In genomic region chr8:119798965-119799264, GRCm38 (mm10) we compare ENCODE assay signal across 8 mouse cellular contexts. TPM values are rescaled to one million over a fixed set of nuclear protein-coding genes. Genes with fewer than 3 reads are reported as not detected.
DNase-seq lines count a peak whose midpoint lies in the region; ATAC-seq and TF ChIP-seq lines count a peak whose summit lies in the region.

No protein-coding gene starts in this region.

- no peaks in the 10 kb centered on the region for H3K36me3 ChIP-seq in liver, embryonic 11.5 days (ENCODE audit: control insufficient read depth, insufficient read depth, low read length)
- H3K36me3 ChIP-seq in forebrain, embryonic 12.5 days (replicated peaks): no peaks in the 10 kb centered on the region
- no peaks in the 10 kb centered on the region for H3K36me3 ChIP-seq in intestine, embryonic 15.5 days
- no peaks in the 10 kb centered on the region for H3K36me3 ChIP-seq in midbrain, postnatal 0 days (ENCODE audit: insufficient read depth, low read length)

- H3K9ac ChIP-seq in liver, embryonic 11.5 days (ENCODE audit: low read depth, low read length): no peak overlapping the region
- H3K9ac ChIP-seq in forebrain, embryonic 12.5 days: 0 out of 2 replicates have a peak overlapping the region, but pooled peaks have one; percentile 8
- H3K9ac ChIP-seq in intestine, embryonic 15.5 days: no peak overlapping the region
- peak overlapping the region; percentile 44; the same call in 1 of the 2 replicates for H3K9ac ChIP-seq in midbrain, postnatal 0 days (replicated peaks; ENCODE audit: low read length, poor library complexity, severe bottlenecking)

- no peak for ATAC-seq in liver, embryonic 11.5 days (replicated peaks; ENCODE audit: low FRiP score)
- ATAC-seq in forebrain, embryonic 12.5 days (ENCODE audit: low FRiP score): no peak; the same call in 1 of the 2 replicates
- ATAC-seq in intestine, embryonic 15.5 days: peak; percentile 2; the same call in 1 of the 2 replicates
- no peak for ATAC-seq in midbrain, postnatal 0 days (ENCODE audit: low FRiP score)
- no peak for ATAC-seq in erythroblast, adult 5-6 weeks (replicated peaks; ENCODE audit: low FRiP score, poor library complexity, severe bottlenecking)

- peak overlapping the region; percentile 34; the same call in 1 of the 2 replicates for H3K4me2 ChIP-seq in liver, embryonic 11.5 days
- peak overlapping the region; percentile 35 for H3K4me2 ChIP-seq in forebrain, embryonic 12.5 days
- peak overlapping the region; percentile 40; the same call in 1 of the 2 replicates for H3K4me2 ChIP-seq in intestine, embryonic 15.5 days (replicated peaks)
- H3K4me2 ChIP-seq in midbrain, postnatal 0 days (ENCODE audit: low read depth, low read length, poor library complexity, severe bottlenecking): peak overlapping the region; percentile 37

- no peak for DNase-seq in liver, embryonic 11.5 days (ENCODE audit: low spot score)
- DNase-seq in liver: no peak
- no peak for DNase-seq in midbrain, postnatal 0 days (ENCODE audit: low spot score)
- DNase-seq in cerebellum, adult 11 months: no peak
- DNase-seq in cerebellum, postnatal 25 days: no peak

- no peak for TF ChIP-seq CTCF in midbrain, postnatal 0 days (IDR thresholded peaks at IDR 0.05)

- H3K4me3 ChIP-seq in liver, embryonic 11.5 days (ENCODE audit: low read depth, low read length): no peak overlapping the region
- H3K4me3 ChIP-seq in forebrain, embryonic 12.5 days (replicated peaks): no peak overlapping the region
- H3K4me3 ChIP-seq in intestine, embryonic 15.5 days (replicated peaks): no peak overlapping the region
- no peak overlapping the region for H3K4me3 ChIP-seq in midbrain, postnatal 0 days (ENCODE audit: low read depth, low read length)

- H3K4me1 ChIP-seq in liver, embryonic 11.5 days (replicated peaks; ENCODE audit: control insufficient read depth, insufficient read depth, low read length): peaks cover 3% of the 10 kb centered on the region
- H3K4me1 ChIP-seq in forebrain, embryonic 12.5 days: peaks cover 38% of the 10 kb centered on the region
- peaks cover 10% of the 10 kb centered on the region for H3K4me1 ChIP-seq in intestine, embryonic 15.5 days (replicated peaks)
- H3K4me1 ChIP-seq in midbrain, postnatal 0 days (ENCODE audit: insufficient read depth, low read length): peaks cover 20% of the 10 kb centered on the region

- no peak overlapping the region for H3K27ac ChIP-seq in liver, embryonic 11.5 days (ENCODE audit: low read depth, low read length)
- H3K27ac ChIP-seq in forebrain, embryonic 12.5 days: peak overlapping the region; percentile 82
- H3K27ac ChIP-seq in intestine, embryonic 15.5 days: no peak overlapping the region
- H3K27ac ChIP-seq in midbrain, postnatal 0 days (ENCODE audit: low read depth, low read length): peak overlapping the region; percentile 83

- H3K27me3 ChIP-seq in liver, embryonic 11.5 days (replicated peaks; ENCODE audit: control insufficient read depth, insufficient read depth, low read length): no peaks in the 10 kb centered on the region
- H3K27me3 ChIP-seq in forebrain, embryonic 12.5 days: no peaks in the 10 kb centered on the region
- no peaks in the 10 kb centered on the region for H3K27me3 ChIP-seq in intestine, embryonic 15.5 days (replicated peaks)
- H3K27me3 ChIP-seq in midbrain, postnatal 0 days (ENCODE audit: insufficient read depth, low read length): no peaks in the 10 kb centered on the region

- no peaks in the 10 kb centered on the region for H3K9me3 ChIP-seq in liver, embryonic 11.5 days (ENCODE audit: control insufficient read depth, low read length)
- H3K9me3 ChIP-seq in forebrain, embryonic 12.5 days: no peaks in the 10 kb centered on the region
- H3K9me3 ChIP-seq in intestine, embryonic 15.5 days: no peaks in the 10 kb centered on the region
- H3K9me3 ChIP-seq in midbrain, postnatal 0 days (ENCODE audit: low read length): no peaks in the 10 kb centered on the region

- WGBS in liver, embryonic 11.5 days: 68% methylated on average over 2 of the region's 2 CpGs
- WGBS in forebrain, embryonic 12.5 days: 59% methylated on average over 2 of the region's 2 CpGs
- 60% methylated on average over 2 of the region's 2 CpGs for WGBS in intestine, embryonic 15.5 days
- WGBS in midbrain, postnatal 0 days: 48% methylated on average over 2 of the region's 2 CpGs

RNA-seq across cellular contexts. Expression of gene Tldc1, which starts 20.7 kb away (rescaled TPM):
- polyA plus RNA-seq in liver, embryonic 11.5 days (2014; fragmentation: Nextera tagmentation; extraction: Ambion mirVana): 9.5 and 10.3 TPM in 2 replicates
- polyA plus RNA-seq in forebrain, embryonic 12.5 days (2016; fragmentation: Nextera tagmentation; extraction: Ambion mirVana): 10.9 and 12.7 TPM in 2 replicates
- 14.4 and 15.3 TPM in 2 replicates for polyA plus RNA-seq in intestine, embryonic 15.5 days (2015; fragmentation: Nextera tagmentation; extraction: Ambion mirVana)
- 18.5 and 20.4 TPM in 2 replicates for total RNA-seq in midbrain, postnatal 0 days (2014; rRNA removed)
- polyA plus RNA-seq in midbrain, postnatal 0 days (2015; fragmentation: Nextera tagmentation; extraction: Ambion mirVana): 6.7 and 7.4 TPM in 2 replicates
- total RNA-seq in erythroblast, adult 5-6 weeks (2015; ENCODE audit: low replicate concordance): 0.42 and 1.3 TPM in 2 replicates
- 1.4 TPM in 1 of 2 replicates, not detected in the other for total RNA-seq in erythroblast, adult 5-6 weeks (2017; ENCODE audit: low replicate concordance)

RNA-seq across cellular contexts. Expression of gene Cotl1, which starts 41.4 kb away (rescaled TPM):
- 132 and 155 TPM in 2 replicates for polyA plus RNA-seq in liver, embryonic 11.5 days (2014; fragmentation: Nextera tagmentation; extraction: Ambion mirVana)
- 148 and 282 TPM in 2 replicates for polyA plus RNA-seq in forebrain, embryonic 12.5 days (2016; fragmentation: Nextera tagmentation; extraction: Ambion mirVana)
- 152 and 167 TPM in 2 replicates for polyA plus RNA-seq in intestine, embryonic 15.5 days (2015; fragmentation: Nextera tagmentation; extraction: Ambion mirVana)
- total RNA-seq in midbrain, postnatal 0 days (2014; rRNA removed): 223 and 238 TPM in 2 replicates
- 112 and 119 TPM in 2 replicates for polyA plus RNA-seq in midbrain, postnatal 0 days (2015; fragmentation: Nextera tagmentation; extraction: Ambion mirVana)
- total RNA-seq in erythroblast, adult 5-6 weeks (2015; ENCODE audit: low replicate concordance): 95.5 and 123 TPM in 2 replicates
- 51.2 and 98.1 TPM in 2 replicates for total RNA-seq in erythroblast, adult 5-6 weeks (2017; ENCODE audit: low replicate concordance)

Comparison
In these comparisons a context has a peak if more than half of its experiments do, and no peak if none do; other contexts are left out.
1. H3K27ac ChIP-seq: peak in forebrain, embryonic 12.5 days (single experiment) and midbrain, postnatal 0 days (single experiment); none in liver, embryonic 11.5 days (single experiment) and intestine, embryonic 15.5 days (single experiment).
2. H3K9ac ChIP-seq: peak in forebrain, embryonic 12.5 days (single experiment) and midbrain, postnatal 0 days (single experiment); none in liver, embryonic 11.5 days (single experiment) and intestine, embryonic 15.5 days (single experiment).
3. Peak in every context shown above with its lines, with median percentiles within 50 percentile points of each other: H3K4me2 ChIP-seq.